Mouse (Mus musculus) CH12.LX (cell line): ENCODE results near the gene Ehd2.

ENCODE experiments used
- CHD2 ChIP-seq: IDR thresholded peaks from 2 replicates; pipeline ENCODE4 v1.6.1; 2011; ENCODE audit warnings: low read length, improper control_type of control experiment
- CTCF ChIP-seq, 2 experiments: IDR thresholded peaks in 1 of 2; conservative IDR thresholded peaks in 1 of 2; 2 replicates each; pipeline ENCODE4 v1.5.1; 2011 to 2012; ENCODE audit warnings: low read depth in 2 of 2, low read length in 2 of 2, improper control_type of control experiment in 1 of 2, inconsistent platforms in 1 of 2, mild to moderate bottlenecking in 1 of 2, moderate library complexity in 1 of 2
- MAFK ChIP-seq: IDR thresholded peaks from 2 replicates; pipeline ENCODE4 v1.6.1; 2011; ENCODE audit warnings: low read length, improper control_type of control experiment; ENCODE audit not compliant: insufficient replicate concordance
- MAX ChIP-seq: IDR thresholded peaks from 2 replicates; pipeline ENCODE4 v1.6.1; 2011; ENCODE audit warnings: low read length, improper control_type of control experiment
- MAZ ChIP-seq: IDR thresholded peaks from 2 replicates; pipeline ENCODE4 v1.6.1; 2012; ENCODE audit warnings: low read depth, mild to moderate bottlenecking, inconsistent platforms, low read length, improper control_type of control experiment, moderate library complexity
- MXI1 ChIP-seq: IDR thresholded peaks from 2 replicates; pipeline ENCODE4 v1.6.1; 2011; ENCODE audit warnings: mild to moderate bottlenecking, low read depth, low read length, improper control_type of control experiment
- MYC ChIP-seq: IDR thresholded peaks from 2 replicates; pipeline ENCODE4 v1.6.1; 2011; ENCODE audit warnings: low read depth, mild to moderate bottlenecking, improper control_type of control experiment, low read length
- PAX5 ChIP-seq: IDR thresholded peaks from 2 replicates; pipeline ENCODE4 v1.6.1; 2012; ENCODE audit warnings: low read length, inconsistent platforms, mixed read lengths
- POLR2A ChIP-seq: IDR thresholded peaks from 2 replicates; pipeline ENCODE4 v1.6.1; 2011; ENCODE audit warnings: low read depth, mild to moderate bottlenecking, improper control_type of control experiment, low read length
- RAD21 ChIP-seq: IDR thresholded peaks from 2 replicates; pipeline ENCODE4 v1.6.1; 2011; ENCODE audit warnings: low read depth, mild to moderate bottlenecking, low read length, improper control_type of control experiment, moderate library complexity
- TCF12 ChIP-seq: IDR thresholded peaks from 2 replicates; pipeline ENCODE4 v1.6.1; 2014; ENCODE audit warnings: low read depth, mild to moderate bottlenecking, inconsistent platforms, low read length, improper control_type of control experiment
- ZC3H11A ChIP-seq: IDR thresholded peaks from 2 replicates; pipeline ENCODE4 v1.6.1; 2012; ENCODE audit warnings: low read depth, mild to moderate bottlenecking, inconsistent platforms, low read length, improper control_type of control experiment
- ZMIZ1 ChIP-seq: IDR thresholded peaks from 2 replicates; pipeline ENCODE4 v1.6.1; 2012; ENCODE audit warnings: low read depth, mild to moderate bottlenecking, inconsistent platforms, low read length, improper control_type of control experiment

DNA sequence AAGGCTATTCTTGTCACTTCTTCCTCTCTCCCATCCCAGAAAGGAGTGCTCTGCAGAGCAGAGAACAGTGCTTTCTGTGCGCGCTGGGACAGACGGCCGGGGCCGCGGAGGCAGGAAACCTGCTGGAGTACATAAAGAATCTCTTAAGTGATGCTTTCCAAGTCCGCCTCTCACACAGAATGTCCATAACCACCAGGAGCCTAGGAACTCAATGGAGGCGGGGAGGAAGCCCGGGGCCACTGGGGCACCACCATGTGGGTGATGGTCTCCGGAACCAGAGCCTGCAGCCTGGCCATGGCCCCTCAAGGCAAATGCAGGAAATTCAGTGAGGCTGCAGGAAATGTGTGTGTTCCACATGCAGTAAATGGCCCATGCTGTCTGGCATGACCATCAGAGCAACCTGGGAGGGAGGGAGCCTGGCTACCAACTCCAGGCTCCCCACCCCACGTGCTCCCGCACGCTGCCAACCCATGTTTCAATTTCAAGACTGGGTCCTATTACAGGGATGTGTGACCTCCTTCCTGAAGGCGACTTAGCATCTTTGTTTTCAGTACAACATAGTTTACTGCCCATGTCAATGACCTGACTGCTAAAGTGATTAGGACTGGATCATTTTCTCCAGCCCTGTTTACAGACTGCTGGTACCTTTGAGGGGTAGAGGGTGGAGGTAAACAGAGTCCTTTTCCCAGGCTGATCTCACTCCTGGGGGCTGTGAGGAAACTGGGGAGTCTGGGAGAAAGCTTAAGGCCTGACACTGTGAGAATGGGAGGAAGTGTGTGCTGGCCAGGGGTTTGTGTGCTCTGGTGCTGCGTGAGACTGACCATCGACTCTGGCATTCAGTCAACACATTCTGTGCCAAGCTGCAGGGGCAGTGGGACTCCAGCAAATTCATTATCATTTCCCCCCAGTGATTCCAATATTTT is 33.7 kb downstream of the Ehd2 start:
- no peak for TF ChIP-seq TCF12
- no peak for TF ChIP-seq ZC3H11A
- TF ChIP-seq MXI1: no peak
- TF ChIP-seq CTCF (conservative IDR thresholded peaks at IDR 0.05 in 1 of 2, IDR thresholded peaks at IDR 0.05 in 1 of 2; ENCODE audit: low read depth in 2 of 2, low read length in 2 of 2): no peak
- TF ChIP-seq PAX5: no peak
- TF ChIP-seq MYC: no peak
- no peak for TF ChIP-seq ZMIZ1
- TF ChIP-seq RAD21: no peak
- TF ChIP-seq MAZ: no peak
- no peak for TF ChIP-seq POLR2A
- no peak for TF ChIP-seq MAX
- TF ChIP-seq CHD2: no peak
- no peak for TF ChIP-seq MAFK
